Mouse (Mus musculus) olfactory bulb, adult 2 months (tissue): Measurements from ENCODE around the gene Nol4l.

Experiments used
- CTCF ChIP-seq: fragments of 200-500 bp; IDR thresholded peaks from 2 replicates; pipeline ENCODE4 v1.5.1; 2012; ENCODE audit warnings: low read depth, mild to moderate bottlenecking, low read length, moderate library complexity; ENCODE audit not compliant: insufficient read depth
- POLR2A ChIP-seq: fragments of 200-500 bp; IDR thresholded peaks from 2 replicates; pipeline ENCODE4 v1.6.1; 2012; ENCODE audit warnings: mild to moderate bottlenecking, low read depth, low read length, moderate library complexity; ENCODE audit not compliant: insufficient read depth

GRCm38 (mm10) chr2:153380479-153380878 is 149.3 kb downstream of the Nol4l start:
- no peak for TF ChIP-seq POLR2A
- TF ChIP-seq CTCF = no peak
